ENCODE assay signal across 31 mouse cellular contexts in the genomic region with DNA sequence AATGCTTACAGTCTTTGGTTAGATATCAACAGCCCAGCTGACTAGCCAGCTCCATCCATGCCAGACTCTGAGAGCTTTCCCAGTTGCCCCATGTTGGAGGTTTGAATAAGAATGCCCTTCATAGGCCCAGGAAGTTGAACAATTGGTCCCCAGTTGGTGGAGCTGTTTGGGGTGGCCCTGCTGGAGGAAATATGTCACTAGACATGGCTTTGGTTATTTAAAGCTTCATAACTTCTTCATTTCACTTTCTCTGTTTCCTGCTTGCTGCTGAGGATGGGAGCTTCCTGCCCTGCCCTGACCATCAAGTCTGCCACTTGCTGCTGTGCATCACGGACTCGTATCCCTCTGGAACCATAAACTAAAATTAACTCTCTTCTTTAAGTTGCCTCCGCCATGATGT. TPM values are rescaled to one million over a fixed set of nuclear protein-coding genes. Genes with fewer than 3 reads are reported as not detected.
DNase-seq lines count a peak whose midpoint lies in the region; ATAC-seq and TF ChIP-seq lines count a peak whose summit lies in the region.
"Had no signal": no experiment of that assay in that cellular context is flagged by ENCODE, and none has a peak within 500 bp of the region (broad histone marks: within the 10 kb centered on the region; RNA-seq: fewer than 3 reads in every experiment).

No protein-coding gene starts in this region.

- H3K4me2 ChIP-seq in liver, postnatal 0 days (ENCODE audit: low read depth, low read length): no peak overlapping the region
- H3K4me2 ChIP-seq in liver, embryonic 12.5 days: no peak overlapping the region
- H3K4me2 ChIP-seq: embryonic facial prominence, embryonic 12.5 days; heart, embryonic 12.5 days; hindbrain, embryonic 14.5 days; limb, embryonic 15.5 days; lung, embryonic 14.5 days; neural tube, embryonic 13.5 days had no signal

- no peak for TF ChIP-seq EP300 in liver, postnatal 0 days (IDR thresholded peaks at IDR 0.05; ENCODE audit: low read depth)

- H3K36me3 ChIP-seq in liver, postnatal 0 days (replicated peaks; ENCODE audit: insufficient read depth, low read length): no peaks in the 10 kb centered on the region
- H3K36me3 ChIP-seq in liver, embryonic 12.5 days: no peaks in the 10 kb centered on the region
- no peaks in the 10 kb centered on the region; the same call in 1 of the 2 replicates for H3K36me3 ChIP-seq in splenic B cell, adult 2 months (ENCODE audit: control insufficient read depth, insufficient read depth, low read length, poor library complexity, severe bottlenecking)
- H3K36me3 ChIP-seq: heart, embryonic 12.5 days; neural tube, embryonic 13.5 days had no signal

- no peak overlapping the region for H3K9ac ChIP-seq in liver, postnatal 0 days (replicated peaks)
- H3K9ac ChIP-seq in liver, embryonic 12.5 days: no peak overlapping the region
- H3K9ac ChIP-seq: embryonic facial prominence, embryonic 12.5 days; heart, embryonic 12.5 days; hindbrain, embryonic 14.5 days; limb, embryonic 15.5 days; liver, embryonic 14.5 days; lung, embryonic 14.5 days; neural tube, embryonic 13.5 days had no signal

- peaks cover 4% of the 10 kb centered on the region; the same call in 1 of the 2 replicates for H3K4me1 ChIP-seq in liver, postnatal 0 days (ENCODE audit: insufficient read depth)
- H3K4me1 ChIP-seq in liver, embryonic 12.5 days: peaks cover 15% of the 10 kb centered on the region

- 0 out of 2 replicates have a peak, but pooled peaks have one; percentile 7 for TF ChIP-seq CTCF in liver, postnatal 0 days (IDR thresholded peaks at IDR 0.05; ENCODE audit: low read depth)

- H3K4me3 ChIP-seq in liver, postnatal 0 days (ENCODE audit: low read depth, low read length): no peak overlapping the region
- no peak overlapping the region for H3K4me3 ChIP-seq in liver, embryonic 12.5 days
- H3K4me3 ChIP-seq: embryonic facial prominence, embryonic 12.5 days; forebrain, embryonic 10.5 days; heart, embryonic 12.5 days; limb, embryonic 10.5 days; limb, embryonic 15.5 days; neural tube, embryonic 13.5 days had no signal

- H3K9me3 ChIP-seq in liver, postnatal 0 days (ENCODE audit: low read length): no peaks in the 10 kb centered on the region
- no peaks in the 10 kb centered on the region for H3K9me3 ChIP-seq in liver, embryonic 12.5 days (replicated peaks)
- H3K9me3 ChIP-seq: embryonic facial prominence, embryonic 12.5 days; forebrain, embryonic 10.5 days; heart, embryonic 12.5 days; limb, embryonic 10.5 days; limb, embryonic 15.5 days; neural tube, embryonic 13.5 days had no signal

- no peak for ATAC-seq in liver, postnatal 0 days
- ATAC-seq in liver, embryonic 12.5 days: no peak
- peak; percentile 24 to 31; a peak in 3 of 4 replicates for ATAC-seq in hematopoietic stem cell, adult 5-6 weeks (replicated peaks in 1 of 2; ENCODE audit: insufficient read depth in 1 of 2, low FRiP score in 2 of 2, low TSS enrichment in 1 of 2, low read depth in 1 of 2, poor library complexity in 2 of 2, severe bottlenecking in 2 of 2)
- no peak for ATAC-seq in inflammation-experienced regulatory T-cells, adult 6 months
- ATAC-seq: activated CD4-positive, CD25-positive, alpha-beta regulatory T cell, adult 4 months; forebrain, embryonic 16.5 days; midbrain, embryonic 16.5 days had no signal

- H3K27ac ChIP-seq in liver, postnatal 0 days (ENCODE audit: low read depth): no peak overlapping the region
- no peak overlapping the region for H3K27ac ChIP-seq in liver, embryonic 12.5 days
- H3K27ac ChIP-seq: embryonic facial prominence, embryonic 12.5 days; forebrain, embryonic 10.5 days; hindbrain, embryonic 14.5 days; limb, embryonic 10.5 days; limb, embryonic 15.5 days; liver, embryonic 14.5 days; neural tube, embryonic 13.5 days had no signal

- peaks cover 13% of the 10 kb centered on the region for H3K27me3 ChIP-seq in liver, postnatal 0 days (ENCODE audit: insufficient read depth, low read length)
- peaks cover 33% of the 10 kb centered on the region for H3K27me3 ChIP-seq in liver, embryonic 12.5 days (replicated peaks)
- no peaks in the 10 kb centered on the region for H3K27me3 ChIP-seq in splenic B cell, adult 2 months (ENCODE audit: control insufficient read depth, insufficient read depth, low read length, poor library complexity, severe bottlenecking)
- H3K27me3 ChIP-seq: embryonic facial prominence, embryonic 12.5 days; limb, embryonic 15.5 days; neural tube, embryonic 13.5 days had no signal

- DNase-seq in liver, postnatal 0 days: no peak
- DNase-seq in spleen, postnatal 36 days (ENCODE audit: low spot score in 2 of 2): peak; percentile 53 to 60
- no peak for DNase-seq in spleen, postnatal 14 days (ENCODE audit: low spot score in 2 of 2)
- DNase-seq in splenic B cell, adult 2 months (ENCODE audit: low read depth, low spot score): peak; percentile 60
- no peak for DNase-seq in adrenal gland, adult (ENCODE audit: inconsistent age in 2 of 2, low spot score in 1 of 2)
- DNase-seq: adrenal gland, adult 8-10 months; cerebellum, adult 9-10 months; cerebellum, postnatal 36 days; embryo, embryonic 11 days; gastrocnemius, postnatal 10 days; heart, adult 11 months; heart, postnatal 4 days; kidney, adult 11 months; kidney, postnatal 36 days; lung, embryonic 14.5 days; right cerebral cortex, postnatal 14 days; thymus, postnatal 4 days had no signal

- WGBS in liver, postnatal 0 days (ENCODE audit: insufficient replicate concordance): 60% methylated on average over 3 of the region's 3 CpGs
- WGBS in liver, embryonic 12.5 days (ENCODE audit: insufficient replicate concordance): 62% methylated on average over 3 of the region's 3 CpGs

RNA-seq across cellular contexts. Expression of a gene that starts 4.6 kb away (rescaled TPM):
- 3.1 and 3.2 TPM in 2 replicates for polyA plus RNA-seq in liver, postnatal 0 days (2015; fragmentation: Nextera tagmentation; extraction: Ambion mirVana)
- 3.1 and 4.1 TPM in 2 replicates for polyA plus RNA-seq in liver, embryonic 12.5 days (2016; fragmentation: Nextera tagmentation; extraction: Ambion mirVana)
- total RNA-seq in hematopoietic stem cell, adult 5-6 weeks (2017): 64.3 and 68.8 TPM in 2 replicates
- 1 to 10 TPM; 1.3 to 4.6 (median 3.6) TPM for polyA plus RNA-seq in inflammation-experienced regulatory T-cells, adult 6 months (2017; shearing (Covaris generic))

RNA-seq across cellular contexts. Expression of a gene that starts 45.8 kb away (rescaled TPM):
- polyA plus RNA-seq in liver, postnatal 0 days (2015; fragmentation: Nextera tagmentation; extraction: Ambion mirVana): 52.5 and 62.2 TPM in 2 replicates
- polyA plus RNA-seq in liver, embryonic 12.5 days (2016; fragmentation: Nextera tagmentation; extraction: Ambion mirVana): 0.53 and 0.75 TPM in 2 replicates
- 8.9 and 13.1 TPM in 2 replicates for total RNA-seq in hematopoietic stem cell, adult 5-6 weeks (2017)
- 1 to 10 TPM; 2.8 to 4.0 (median 3.0) TPM for polyA plus RNA-seq in inflammation-experienced regulatory T-cells, adult 6 months (2017; shearing (Covaris generic))

RNA-seq across cellular contexts. Expression of a gene that starts 58.6 kb away (rescaled TPM):
- polyA plus RNA-seq in liver, postnatal 0 days (2015; fragmentation: Nextera tagmentation; extraction: Ambion mirVana): 12.8 and 14.2 TPM in 2 replicates
- 9.2 and 10.0 TPM in 2 replicates for polyA plus RNA-seq in liver, embryonic 12.5 days (2016; fragmentation: Nextera tagmentation; extraction: Ambion mirVana)
- 15.5 and 20.9 TPM in 2 replicates for total RNA-seq in hematopoietic stem cell, adult 5-6 weeks (2017)
- polyA plus RNA-seq in inflammation-experienced regulatory T-cells, adult 6 months (2017; shearing (Covaris generic)): 10 to 100 TPM in 1 of 3 experiments, 1 to 10 TPM in 2; 4.2 to 13.0 (median 4.4) TPM

Comparison
In these comparisons a context has a peak if more than half of its experiments do, and no peak if none do; other contexts are left out.
1. DNase-seq: peak in spleen, postnatal 36 days (2 of 2) and splenic B cell, adult 2 months (single experiment); none in liver, postnatal 0 days (single experiment), spleen, postnatal 14 days (0 of 2) and adrenal gland, adult (0 of 2).
2. RNA of a gene that starts 45.8 kb away (polyA plus RNA-seq): 52.5 to 62.2 TPM in liver, postnatal 0 days; 2.8 to 4.0 TPM in inflammation-experienced regulatory T-cells, adult 6 months and 0.53 to 0.75 TPM in liver, embryonic 12.5 days; every median in the first group is over 10 times any median in the second.
3. ATAC-seq: peak in hematopoietic stem cell, adult 5-6 weeks (2 of 2); none in liver, postnatal 0 days (single experiment), liver, embryonic 12.5 days (single experiment) and inflammation-experienced regulatory T-cells, adult 6 months (single experiment).